Mouse (Mus musculus) brain, adult 10 weeks (tissue): ENCODE data around the gene Cdip1. TPM values are rescaled to one million over a fixed set of nuclear protein-coding genes. Genes with fewer than 3 reads are reported as not detected.

Source experiments
- polyA plus RNA-seq: library from polyadenylated mRNA; stranded (reverse); fragments of 350-450 nt; fragmentation: Illumina TruSeq; extraction: RNeasy Lipid Tissue Mini Kit (QIAGEN cat#74804); gene quantifications from one replicate; pipeline ENCODE4 v1.2.3, GENCODE M21; 2015; ENCODE audit warnings: low read depth, low replicate concordance

Gene Cdip1
- polyA plus RNA-seq: 251 TPM

GRCm38 (mm10) chr16:4789810-4790559 is at the start of gene Cdip1:
Cdip1 (minus strand) TSS chr16:4790292.

DNA sequence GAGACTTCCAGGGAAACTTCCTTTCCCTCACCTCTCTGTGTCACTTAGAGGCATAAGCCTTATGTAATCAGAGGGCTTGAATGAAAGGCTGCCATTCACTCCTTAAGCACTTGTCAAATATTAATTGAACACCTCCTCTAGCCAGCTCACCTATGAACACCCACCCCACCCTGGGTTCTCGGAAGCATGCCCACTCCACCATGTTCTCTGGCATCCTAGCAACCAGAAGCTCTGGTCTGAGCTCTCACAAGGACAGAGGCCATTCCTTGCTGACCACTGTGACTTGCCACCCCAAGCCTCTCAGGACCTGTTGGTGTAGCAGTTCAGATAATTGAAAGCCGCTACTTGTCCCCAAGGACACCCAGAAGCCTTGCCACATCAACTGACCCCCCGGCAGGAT is 45.1 kb upstream of the Cdip1 start, which contains the start of gene 4930562C15Rik:
TSS of gene 4930562C15Rik (plus strand) at position 226 of the 400 bp plus-strand sequence.

DNA sequence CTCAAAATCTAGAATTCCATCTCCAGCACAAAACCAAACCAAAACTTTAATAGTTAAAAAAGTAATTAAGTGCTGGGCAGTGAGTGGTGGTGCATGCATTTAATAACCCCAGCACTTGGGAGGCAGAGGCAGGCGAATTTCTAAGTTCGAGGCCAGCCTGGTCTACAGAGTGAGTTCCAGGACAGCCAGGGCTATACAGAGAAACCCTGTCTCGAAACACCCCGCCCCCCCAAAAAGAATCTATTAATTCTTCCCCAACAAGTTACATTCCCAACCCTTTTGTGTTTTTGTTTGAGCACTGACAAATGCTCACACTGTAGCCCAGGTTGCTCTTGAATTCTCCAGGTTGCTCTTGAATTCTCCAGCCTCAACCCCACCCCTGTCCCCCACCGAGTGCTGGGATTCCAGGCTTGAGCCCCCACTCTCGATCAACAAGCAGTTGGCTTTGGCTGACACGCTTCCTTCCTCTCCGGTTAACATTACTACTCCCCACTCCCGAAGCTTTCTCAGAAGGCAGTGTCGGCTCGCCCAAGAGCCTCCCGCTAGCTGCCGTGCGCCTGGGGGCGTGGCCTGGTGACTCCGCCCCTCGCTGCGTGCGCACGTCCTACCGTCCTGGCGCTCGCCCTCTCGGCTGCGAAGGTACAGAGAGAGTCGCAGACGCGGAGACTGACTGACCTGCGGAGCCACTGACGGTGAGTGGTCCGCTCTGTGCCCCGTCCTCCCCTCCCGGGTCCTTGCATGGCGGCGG is 64.1 kb downstream of the Cdip1 start, which contains the start of gene Hmox2:
TSS of gene Hmox2 (plus strand) at position 582 of the 748 bp plus-strand sequence.

GRCm38 (mm10) chr16:4718753-4719518 is 71.2 kb downstream of the Cdip1 start, which contains the start of gene Nmral1:
Nmral1 (minus strand) TSS chr16:4719356.

Other genes starting within 250 kb of the Cdip1 start
- gene Srl, start 248.5 kb downstream of the Cdip1 start, polyA plus RNA-seq: 14.6 TPM
- 2.7 TPM for gene Tfap4, start 230.4 kb downstream of the Cdip1 start, polyA plus RNA-seq
- gene Glis2, start 195.6 kb downstream of the Cdip1 start, polyA plus RNA-seq: 8.2 TPM
- gene Pam16, start 165.3 kb downstream of the Cdip1 start, polyA plus RNA-seq: 135 TPM
- 9.1 TPM for gene Vasn, start 150.4 kb downstream of the Cdip1 start, polyA plus RNA-seq
- 62.1 TPM for gene Dnaja3, start 150.3 kb downstream of the Cdip1 start, polyA plus RNA-seq
- gene Coro7, start 110.5 kb downstream of the Cdip1 start, polyA plus RNA-seq: 38.0 TPM
- gene Nmral1, start 70.9 kb downstream of the Cdip1 start, polyA plus RNA-seq: 23.5 TPM
- 126 TPM for gene Hmox2, start 63.9 kb downstream of the Cdip1 start, polyA plus RNA-seq
- gene 4930562C15Rik, start 45.1 kb upstream of the Cdip1 start, polyA plus RNA-seq: not detected
- 113 TPM for gene Ubald1, start 90.0 kb upstream of the Cdip1 start, polyA plus RNA-seq
- gene Mgrn1, start 96.0 kb upstream of the Cdip1 start, polyA plus RNA-seq: 154 TPM
- 68.0 TPM for gene Nudt16l1, start 148.5 kb upstream of the Cdip1 start, polyA plus RNA-seq
- gene Anks3, start 173.9 kb upstream of the Cdip1 start, polyA plus RNA-seq: 43.4 TPM
- not detected for gene Sept12, start 207.6 kb upstream of the Cdip1 start, polyA plus RNA-seq
- gene Smim22, start 217.0 kb upstream of the Cdip1 start, polyA plus RNA-seq: not detected
- gene Rogdi, start 223.3 kb upstream of the Cdip1 start, polyA plus RNA-seq: 230 TPM